Mouse (Mus musculus) monocyte, adult 5-6 weeks (primary cell): ENCODE results near the gene Nif3l1. TPM values are rescaled to one million over a fixed set of nuclear protein-coding genes. Genes with fewer than 3 reads are reported as not detected.

Experiments
- ATAC-seq: fragments of 153-309, 156-312 bp; replicated peaks from 2 replicates; pipeline ENCODE4 v1.8.0; 2017; ENCODE audit warnings: mild to moderate bottlenecking; ENCODE audit not compliant: low TSS enrichment, insufficient number of reproducible peaks, severe bottlenecking, poor library complexity, low FRiP score
- total RNA-seq: library from RNA; stranded (forward); fragments of 200-1000, 200-491, 200-594 nt; gene quantifications from 3 replicates; pipeline ENCODE4 v1.2.3, GENCODE M21; 2017

Nif3l1 gene
- 11.5 to 22.8 TPM (median 18.0 TPM) in 3 replicates for total RNA-seq

GRCm38 (mm10) chr1:58445143-58445722, at the start of gene Nif3l1, which contains the start of gene Ppil3:
Gene Nif3l1, plus strand, starts transcription at chr1:58445151.
Gene Ppil3, minus strand, starts transcription at chr1:58445486.
- ATAC-seq = peak; percentile 96

- no peak for ATAC-seq
Measured at GRCm38 (mm10) chr1:58395341-58395740, 49.6 kb upstream of the Nif3l1 start.

GRCm38 (mm10) chr1:58396179-58396578, 48.8 kb upstream of the Nif3l1 start:
- ATAC-seq = no peak

- ATAC-seq = no peak
Measured at GRCm38 (mm10) chr1:58397731-58398130, 47.2 kb upstream of the Nif3l1 start.

- no peak for ATAC-seq
Measured at GRCm38 (mm10) chr1:58401396-58401795, 43.6 kb upstream of the Nif3l1 start.

GRCm38 (mm10) chr1:58403745-58404144, 41.2 kb upstream of the Nif3l1 start:
- no peak for ATAC-seq

- no peak for ATAC-seq
Measured at GRCm38 (mm10) chr1:58407321-58407720, 37.6 kb upstream of the Nif3l1 start.

GRCm38 (mm10) chr1:58408141-58408540, 36.8 kb upstream of the Nif3l1 start:
- ATAC-seq = no peak

GRCm38 (mm10) chr1:58409553-58410197, 35.3 kb upstream of the Nif3l1 start:
- ATAC-seq = no peak

GRCm38 (mm10) chr1:58410198-58410588, 34.8 kb upstream of the Nif3l1 start:
- no peak for ATAC-seq

- no peak for ATAC-seq
Measured at GRCm38 (mm10) chr1:58410776-58411175, 34.2 kb upstream of the Nif3l1 start.

- ATAC-seq = no peak
Measured at GRCm38 (mm10) chr1:58415442-58415841, 29.5 kb upstream of the Nif3l1 start.

- ATAC-seq = 0 out of 2 replicates have a peak, but pooled peaks have one; percentile 48
Measured at GRCm38 (mm10) chr1:58416048-58416447, 28.9 kb upstream of the Nif3l1 start.

- no peak for ATAC-seq
Measured at GRCm38 (mm10) chr1:58420032-58420431, 24.9 kb upstream of the Nif3l1 start.

- ATAC-seq = no peak
Measured at GRCm38 (mm10) chr1:58420961-58421360, 24.0 kb upstream of the Nif3l1 start.

GRCm38 (mm10) chr1:58422879-58423278, 22.1 kb upstream of the Nif3l1 start:
- peak; percentile 77 for ATAC-seq

GRCm38 (mm10) chr1:58423371-58424248, 21.3 kb upstream of the Nif3l1 start, which contains the start of gene Clk1:
Gene Clk1, minus strand, starts transcription at chr1:58424066.
- ATAC-seq = peak; percentile 87

- no peak for ATAC-seq
Measured at GRCm38 (mm10) chr1:58424551-58424950, 20.4 kb upstream of the Nif3l1 start.

- no peak for ATAC-seq
Measured at GRCm38 (mm10) chr1:58444691-58445090, 260 bp upstream of the Nif3l1 start.
